Mouse (Mus musculus) fat pad, adult 2 months (tissue): ENCODE results near the gene Hbq1a.
"Not testable (repeated sequence)": the region's sequence is repeated elsewhere in the genome, so short reads cannot be mapped to it uniquely, and the experiment has no call there.

ENCODE experiments used
- DNase-seq: peaks from one replicate; pipeline ENCODE4 v3.0.0-alpha.2; 2011; ENCODE audit warnings: low read depth, low spot score; ENCODE audit errors: extremely low read depth

Gene Hbq1a

GRCm38 (mm10) chr11:32299865-32300264 is at the start of gene Hbq1a:
Gene Hbq1a, plus strand, starts transcription at chr11:32300069.
- DNase-seq: not testable (repeated sequence)

GRCm38 (mm10) chr11:32250880-32251763 is 48.7 kb upstream of the Hbq1a start:
- DNase-seq: no peak

- DNase-seq: no peak
Measured at GRCm38 (mm10) chr11:32253121-32253520, 46.7 kb upstream of the Hbq1a start.

- no peak for DNase-seq
Measured at GRCm38 (mm10) chr11:32256146-32256545, 43.7 kb upstream of the Hbq1a start.

GRCm38 (mm10) chr11:32256566-32256965 is 43.3 kb upstream of the Hbq1a start:
- no peak for DNase-seq

GRCm38 (mm10) chr11:32262674-32263415 is 37.0 kb upstream of the Hbq1a start:
- DNase-seq: no peak

- DNase-seq: no peak
Measured at GRCm38 (mm10) chr11:32265117-32265738, 34.6 kb upstream of the Hbq1a start.

GRCm38 (mm10) chr11:32266194-32266593 is 33.7 kb upstream of the Hbq1a start:
- DNase-seq: no peak

- no peak for DNase-seq
Measured at GRCm38 (mm10) chr11:32266776-32267175, 33.1 kb upstream of the Hbq1a start.

- DNase-seq: no peak
Measured at GRCm38 (mm10) chr11:32267188-32267884, 32.5 kb upstream of the Hbq1a start, which contains the start of gene Nprl3. Gene Nprl3, minus strand, starts transcription at chr11:32267707.

- DNase-seq: no peak
Measured at GRCm38 (mm10) chr11:32267964-32268363, 31.9 kb upstream of the Hbq1a start.

- no peak for DNase-seq
Measured at GRCm38 (mm10) chr11:32268952-32269351, 30.9 kb upstream of the Hbq1a start.

GRCm38 (mm10) chr11:32271178-32271577 is 28.7 kb upstream of the Hbq1a start:
- no peak for DNase-seq

- DNase-seq: no peak
Measured at GRCm38 (mm10) chr11:32276347-32276746, 23.5 kb upstream of the Hbq1a start, which contains the start of gene Hba-x. Gene Hba-x, plus strand, starts transcription at chr11:32276400.

- DNase-seq: no peak
Measured at GRCm38 (mm10) chr11:32277736-32278457, 22.0 kb upstream of the Hbq1a start.

- DNase-seq: no peak
Measured at GRCm38 (mm10) chr11:32278458-32278957, 21.4 kb upstream of the Hbq1a start.

GRCm38 (mm10) chr11:32280646-32281045 is 19.2 kb upstream of the Hbq1a start:
- no peak for DNase-seq

GRCm38 (mm10) chr11:32281416-32282144 is 18.3 kb upstream of the Hbq1a start:
- DNase-seq: no peak

GRCm38 (mm10) chr11:32283091-32283777 is 16.6 kb upstream of the Hbq1a start, which contains the start of gene Hba-a1:
Gene Hba-a1, plus strand, starts transcription at chr11:32283511.
- not testable (repeated sequence) for DNase-seq
